ENCODE assay signal across 13 mouse cellular contexts in genomic region chrX:74114036-74114435, GRCm38 (mm10).
"Had no signal": no experiment of that assay in that cellular context is flagged by ENCODE, and none has a peak within 500 bp of the region (broad histone marks: within the 10 kb centered on the region; RNA-seq: fewer than 3 reads in every experiment).

No protein-coding gene starts in this region.

- DNase-seq: gastrocnemius, adult 2 months; gastrocnemius, postnatal 10 days; gastrocnemius, postnatal 25 days; heart, adult 18-20 months; heart, postnatal 10 days; heart, postnatal 4 days; kidney, adult 18-20 months; kidney, adult 9 months; kidney, postnatal 14 days; kidney, postnatal 36 days; layer of hippocampus, adult 9-11 months; layer of hippocampus, postnatal 36 days; left cerebral cortex, postnatal 4 days had no signal
